Mouse (Mus musculus): ENCODE measurements at regions not wholly inside any gene's neighbourhood (a gene's known extent, or its start where the extent isn't known, plus 50 kb on each side); places are given as distances from the start of the nearest gene placed in this dataset.

GRCm38 (mm10) chr9:100400366-100400765 lies 86.2 kb downstream of the Il20rb start:
- no peak for TF ChIP-seq CTCF (IDR thresholded peaks at IDR 0.05; ENCODE audit: insufficient read depth, low read depth, low read length)
- TF ChIP-seq POLR2A (IDR thresholded peaks at IDR 0.05; ENCODE audit: insufficient read depth, low read depth, low read length): no peak
